Mouse (Mus musculus): ENCODE results near the gene Scnn1g. TPM values are rescaled to one million over a fixed set of nuclear protein-coding genes. Genes with fewer than 3 reads are reported as not detected.
A peak's percentile ranks its signal among the peaks of the same experiment; 100 is the strongest.

Gene Scnn1g
- polyA plus RNA-seq, 1 experiment from 2014 or later, result not detected

DNA sequence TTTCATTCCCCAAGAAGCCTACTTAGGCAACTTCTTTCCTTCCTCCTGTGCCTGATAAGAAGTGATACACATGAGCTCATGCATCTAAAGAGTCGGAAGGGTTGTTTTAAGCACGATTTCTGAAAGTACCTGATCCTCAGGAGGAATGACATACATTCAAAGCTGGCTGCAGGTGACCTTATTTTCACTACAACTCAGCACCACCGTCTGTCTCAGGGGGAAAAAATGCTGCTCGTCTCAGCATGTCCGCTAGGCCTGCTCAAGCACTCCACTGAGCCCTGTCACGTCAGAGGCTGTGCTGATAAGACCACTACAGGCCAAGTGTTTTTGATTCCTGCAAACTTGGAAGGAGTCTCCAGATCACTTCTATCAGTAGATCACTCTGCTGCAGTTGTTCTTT, 32.3 kb upstream of the Scnn1g start:
- Histone ChIP-seq H3K4me3 (replicated peaks; ENCODE audit: low read depth, low read length) (no peak overlapping the region), H3K9me3 (ENCODE audit: control insufficient read depth, low read length) (no peaks in the 10 kb centered on the region), H3K27ac (replicated peaks; ENCODE audit: low read depth, low read length) (no peak overlapping the region), H3K27me3 (ENCODE audit: control insufficient read depth, insufficient read depth, low read length) (no peaks in the 10 kb centered on the region), H3K36me3 (ENCODE audit: control insufficient read depth, insufficient read depth, low read length) (no peaks in the 10 kb centered on the region), H3K4me2 (ENCODE audit: low read length) (no peak overlapping the region), H3K9ac (replicated peaks; ENCODE audit: low read length) (no peak overlapping the region), H3K4me1 (ENCODE audit: control insufficient read depth, insufficient read depth, low read length) (peaks cover 31% of the 10 kb centered on the region)
- DNase-seq (no peak), ATAC-seq (ENCODE audit: low FRiP score, low TSS enrichment) (no peak)
- WGBS, result 71% methylated on average over 6 of the region's 6 CpGs

- H3K27me3 ChIP-seq (ENCODE audit: control insufficient read depth, insufficient read depth, low read length), result no peaks in the 10 kb centered on the region
- no peak overlapping the region for H3K9ac ChIP-seq (replicated peaks; ENCODE audit: low read length)
- no peaks in the 10 kb centered on the region for H3K9me3 ChIP-seq (ENCODE audit: control insufficient read depth, low read length)
- H3K4me2 ChIP-seq (ENCODE audit: low read length), result peak overlapping the region; percentile 91
- no peak overlapping the region for H3K27ac ChIP-seq (replicated peaks; ENCODE audit: low read depth, low read length)
- H3K4me3 ChIP-seq (replicated peaks; ENCODE audit: low read depth, low read length), result no peak overlapping the region
- H3K36me3 ChIP-seq (ENCODE audit: control insufficient read depth, insufficient read depth, low read length), result no peaks in the 10 kb centered on the region
- DNase-seq, result no peak
- no peak for ATAC-seq (ENCODE audit: low FRiP score, low TSS enrichment)
- peaks cover 27% of the 10 kb centered on the region for H3K4me1 ChIP-seq (ENCODE audit: control insufficient read depth, insufficient read depth, low read length)
- WGBS, result 89% methylated on average over 2 of the region's 2 CpGs
Measured at GRCm38 (mm10) chr7:121705051-121705450, 29.2 kb upstream of the Scnn1g start.

DNA sequence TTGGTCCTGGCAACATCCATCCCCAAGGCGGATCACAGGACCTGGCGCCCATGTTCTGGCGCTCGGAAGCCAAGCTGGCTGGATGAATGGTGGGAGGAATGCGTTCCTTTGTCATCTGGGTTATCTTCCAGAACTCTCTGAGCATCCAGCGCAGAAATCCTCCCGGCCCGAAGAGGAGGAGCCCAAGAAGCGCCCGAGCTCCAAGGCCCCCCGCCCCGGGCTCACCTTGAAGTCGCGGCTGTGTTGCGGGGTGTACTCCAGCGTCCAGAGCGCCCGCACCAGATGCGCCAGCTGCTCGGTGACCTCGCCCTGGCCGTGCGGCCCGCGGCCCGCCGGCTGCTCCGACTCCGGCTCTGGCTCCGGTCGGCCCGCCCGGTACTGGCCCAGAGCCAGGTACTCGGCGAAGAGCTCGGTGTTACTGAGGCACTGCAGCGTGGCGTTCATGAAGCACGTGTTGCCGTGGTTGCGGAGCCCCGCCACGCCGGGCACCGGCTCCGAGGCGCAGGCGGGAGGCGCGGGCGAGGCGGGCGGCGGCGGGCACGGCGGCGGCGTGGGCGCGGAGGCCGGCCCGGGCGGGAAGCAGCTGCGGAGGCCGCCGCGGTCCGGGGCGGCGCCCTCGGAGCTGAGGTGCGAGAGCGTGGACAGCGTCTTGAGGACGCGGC, 27.7 kb upstream of the Scnn1g start:
- H3K4me3 ChIP-seq (replicated peaks; ENCODE audit: low read depth, low read length), result peak overlapping the region; percentile 84
- peaks cover 27% of the 10 kb centered on the region for H3K4me1 ChIP-seq (ENCODE audit: control insufficient read depth, insufficient read depth, low read length)
- ATAC-seq (ENCODE audit: low FRiP score, low TSS enrichment) (peak; percentile 48), DNase-seq (peak; percentile 66)
- no peaks in the 10 kb centered on the region for H3K36me3 ChIP-seq (ENCODE audit: control insufficient read depth, insufficient read depth, low read length)
- H3K9me3 ChIP-seq (ENCODE audit: control insufficient read depth, low read length), result no peaks in the 10 kb centered on the region
- peak overlapping the region; percentile 92 for H3K27ac ChIP-seq (replicated peaks; ENCODE audit: low read depth, low read length)
- H3K9ac ChIP-seq (replicated peaks; ENCODE audit: low read length), result peak overlapping the region; percentile 76
- no peaks in the 10 kb centered on the region for H3K27me3 ChIP-seq (ENCODE audit: control insufficient read depth, insufficient read depth, low read length)
- WGBS, result under 1% methylated on average over 61 of the region's 77 CpGs
- H3K4me2 ChIP-seq (ENCODE audit: low read length), result peak overlapping the region; percentile 91

- under 1% methylated on average over 68 of the region's 82 CpGs for WGBS
- Histone ChIP-seq H3K4me2 (ENCODE audit: low read length) (peak within 1 kb of the TSS; percentile 91), H3K4me3 (replicated peaks; ENCODE audit: low read depth, low read length) (peak within 1 kb of the TSS; percentile 84), H3K9me3 (ENCODE audit: control insufficient read depth, low read length) (no peaks in the 10 kb centered on the region), H3K27ac (replicated peaks; ENCODE audit: low read depth, low read length) (peak within 1 kb of the TSS; percentile 92), H3K4me1 (ENCODE audit: control insufficient read depth, insufficient read depth, low read length) (peaks cover 27% of the 10 kb centered on the region), H3K27me3 (ENCODE audit: control insufficient read depth, insufficient read depth, low read length) (no peaks in the 10 kb centered on the region), H3K9ac (replicated peaks; ENCODE audit: low read length) (peak within 1 kb of the TSS; percentile 76), H3K36me3 (ENCODE audit: control insufficient read depth, insufficient read depth, low read length) (no peaks in the 10 kb centered on the region)
- DNase-seq (peak; percentile 99), ATAC-seq (ENCODE audit: low FRiP score, low TSS enrichment) (peak; percentile 98)
Measured at GRCm38 (mm10) chr7:121707073-121707667, 27.1 kb upstream of the Scnn1g start, which contains the start of gene Usp31. Gene Usp31 (minus strand): TSS chr7:121707253.

GRCm38 (mm10) chr7:121711171-121711570, 23.1 kb upstream of the Scnn1g start:
- Histone ChIP-seq H3K27me3 (ENCODE audit: control insufficient read depth, insufficient read depth, low read length) (no peaks in the 10 kb centered on the region), H3K4me1 (ENCODE audit: control insufficient read depth, insufficient read depth, low read length) (peaks cover under 1% of the 10 kb centered on the region), H3K4me3 (replicated peaks; ENCODE audit: low read depth, low read length) (no peak overlapping the region), H3K9ac (replicated peaks; ENCODE audit: low read length) (no peak overlapping the region), H3K27ac (replicated peaks; ENCODE audit: low read depth, low read length) (no peak overlapping the region), H3K36me3 (ENCODE audit: control insufficient read depth, insufficient read depth, low read length) (no peaks in the 10 kb centered on the region), H3K9me3 (ENCODE audit: control insufficient read depth, low read length) (no peaks in the 10 kb centered on the region), H3K4me2 (ENCODE audit: low read length) (no peak overlapping the region)
- WGBS, result 38% methylated on average over 2 of the region's 2 CpGs
- no peak for ATAC-seq (ENCODE audit: low FRiP score, low TSS enrichment)
- DNase-seq, result no peak

DNA sequence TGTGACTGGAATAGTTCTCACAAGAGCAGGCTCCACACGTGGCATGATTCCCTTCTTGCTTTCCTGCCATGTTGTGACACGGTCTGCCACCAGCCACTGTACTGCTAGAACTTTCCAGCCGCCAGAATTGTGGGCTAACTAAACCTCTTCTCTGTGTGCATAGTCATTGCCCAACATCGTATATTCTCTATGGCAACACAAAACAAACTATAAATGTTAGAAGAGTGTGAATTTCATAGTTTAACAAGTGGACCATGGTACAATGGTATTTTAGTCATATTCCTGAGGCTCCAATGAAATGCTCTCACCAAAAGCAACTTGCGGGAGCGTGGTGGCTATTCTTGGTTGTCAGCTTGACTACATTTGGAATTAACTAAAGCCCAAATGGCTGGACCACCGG, 17.2 kb upstream of the Scnn1g start:
- H3K4me3 ChIP-seq (replicated peaks; ENCODE audit: low read depth, low read length), result no peak overlapping the region
- no peaks in the 10 kb centered on the region for H3K36me3 ChIP-seq (ENCODE audit: control insufficient read depth, insufficient read depth, low read length)
- no peak for DNase-seq
- H3K4me2 ChIP-seq (ENCODE audit: low read length), result no peak overlapping the region
- no peaks in the 10 kb centered on the region for H3K4me1 ChIP-seq (ENCODE audit: control insufficient read depth, insufficient read depth, low read length)
- H3K27me3 ChIP-seq (ENCODE audit: control insufficient read depth, insufficient read depth, low read length), result no peaks in the 10 kb centered on the region
- WGBS, result 81% methylated on average over 7 of the region's 7 CpGs
- no peak overlapping the region for H3K9ac ChIP-seq (replicated peaks; ENCODE audit: low read length)
- ATAC-seq (ENCODE audit: low FRiP score, low TSS enrichment), result no peak
- H3K27ac ChIP-seq (replicated peaks; ENCODE audit: low read depth, low read length), result no peak overlapping the region
- H3K9me3 ChIP-seq (ENCODE audit: control insufficient read depth, low read length), result no peaks in the 10 kb centered on the region

DNA sequence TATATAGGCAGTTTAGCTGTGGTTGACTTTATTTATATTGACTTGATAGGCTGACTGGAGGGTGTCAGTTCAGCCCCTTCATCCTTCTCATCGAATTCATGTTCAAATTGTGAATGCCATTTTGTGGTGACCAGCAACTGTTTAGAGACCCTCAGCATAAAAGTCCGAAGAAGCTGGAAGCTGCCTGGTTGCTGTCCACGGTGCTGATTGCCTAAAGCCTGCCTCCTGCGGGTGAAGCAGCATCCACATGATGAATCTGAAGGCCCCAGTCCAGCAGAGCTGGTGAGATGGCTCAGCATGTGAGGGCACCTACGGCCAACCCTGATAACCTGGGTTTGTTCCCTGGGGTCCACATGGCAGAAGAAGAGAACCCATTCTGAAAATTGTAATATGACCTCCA, 4.1 kb upstream of the Scnn1g start:
- DNase-seq, result peak; percentile 29
- no peak overlapping the region for H3K27ac ChIP-seq (replicated peaks; ENCODE audit: low read depth, low read length)
- peaks cover 19% of the 10 kb centered on the region for H3K27me3 ChIP-seq (ENCODE audit: control insufficient read depth, insufficient read depth, low read length)
- no peak overlapping the region for H3K9ac ChIP-seq (replicated peaks; ENCODE audit: low read length)
- no peaks in the 10 kb centered on the region for H3K9me3 ChIP-seq (ENCODE audit: control insufficient read depth, low read length)
- H3K4me2 ChIP-seq (ENCODE audit: low read length), result no peak overlapping the region
- H3K4me1 ChIP-seq (ENCODE audit: control insufficient read depth, insufficient read depth, low read length), result peaks cover 7% of the 10 kb centered on the region; the same call in 1 of the 2 replicates
- 25% methylated on average over 5 of the region's 5 CpGs for WGBS
- H3K36me3 ChIP-seq (ENCODE audit: control insufficient read depth, insufficient read depth, low read length), result no peaks in the 10 kb centered on the region
- H3K4me3 ChIP-seq (replicated peaks; ENCODE audit: low read depth, low read length), result no peak overlapping the region
- ATAC-seq (ENCODE audit: low FRiP score, low TSS enrichment), result no peak

DNA sequence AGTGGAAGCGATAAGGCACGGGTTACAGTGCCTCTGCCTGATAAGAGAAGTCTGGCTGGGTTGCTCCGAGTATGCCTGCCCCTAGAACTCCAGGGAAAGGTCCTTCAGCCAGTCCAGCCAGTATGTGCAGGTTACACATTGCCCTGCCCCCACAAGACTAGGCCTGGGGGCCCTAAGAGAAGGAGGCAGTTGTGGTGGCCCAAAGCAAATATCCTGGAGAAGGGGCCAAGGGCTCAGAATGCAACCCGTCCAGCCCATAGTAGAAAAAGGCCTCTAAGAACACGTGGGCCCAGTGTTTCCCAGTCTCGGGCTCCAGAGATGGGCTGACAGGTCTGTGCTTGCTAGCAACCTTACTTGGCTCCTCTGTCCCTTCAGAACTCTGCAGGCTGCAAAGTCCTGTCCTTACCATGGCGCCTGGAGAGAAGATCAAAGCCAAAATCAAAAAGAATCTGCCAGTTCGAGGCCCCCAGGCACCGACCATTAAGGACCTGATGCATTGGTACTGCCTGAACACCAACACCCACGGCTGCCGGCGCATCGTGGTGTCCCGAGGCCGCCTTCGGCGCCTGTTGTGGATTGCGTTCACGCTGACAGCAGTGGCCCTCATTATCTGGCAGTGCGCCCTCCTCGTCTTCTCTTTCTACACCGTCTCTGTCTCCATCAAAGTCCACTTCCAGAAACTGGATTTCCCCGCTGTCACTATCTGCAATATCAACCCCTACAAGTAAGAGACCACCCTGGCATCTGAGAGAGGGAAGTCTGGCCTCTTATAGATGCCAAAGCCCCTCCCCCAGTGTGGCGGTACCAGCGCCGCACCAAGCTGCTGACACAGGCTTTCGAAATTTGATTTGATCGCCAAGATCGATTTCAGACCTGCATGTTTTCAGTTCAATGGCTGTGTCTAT, 3.5 kb downstream of the Scnn1g start:
- 81% methylated on average over 29 of the region's 29 CpGs for WGBS
- H3K4me2 ChIP-seq (ENCODE audit: low read length), result no peak overlapping the region
- DNase-seq (no peak), ATAC-seq (ENCODE audit: low FRiP score, low TSS enrichment) (no peak)
- H3K9me3 ChIP-seq (ENCODE audit: control insufficient read depth, low read length), result no peaks in the 10 kb centered on the region
- no peaks in the 10 kb centered on the region for H3K36me3 ChIP-seq (ENCODE audit: control insufficient read depth, insufficient read depth, low read length)
- no peak overlapping the region for H3K27ac ChIP-seq (replicated peaks; ENCODE audit: low read depth, low read length)
- peaks cover 7% of the 10 kb centered on the region; the same call in 1 of the 2 replicates for H3K4me1 ChIP-seq (ENCODE audit: control insufficient read depth, insufficient read depth, low read length)
- no peak overlapping the region for H3K4me3 ChIP-seq (replicated peaks; ENCODE audit: low read depth, low read length)
- H3K27me3 ChIP-seq (ENCODE audit: control insufficient read depth, insufficient read depth, low read length), result peaks cover 28% of the 10 kb centered on the region
- no peak overlapping the region for H3K9ac ChIP-seq (replicated peaks; ENCODE audit: low read length)
